34 mouse cellular contexts compared by ENCODE assay signal in genomic region chr6:71243258-71243657, GRCm38 (mm10). TPM values are rescaled to one million over a fixed set of nuclear protein-coding genes. Genes with fewer than 3 reads are reported as not detected.
DNase-seq lines count a peak whose midpoint lies in the region; ATAC-seq and TF ChIP-seq lines count a peak whose summit lies in the region.
"Had no signal": no experiment of that assay in that cellular context is flagged by ENCODE, and none has a peak within 500 bp of the region (broad histone marks: within the 10 kb centered on the region; RNA-seq: fewer than 3 reads in every experiment).

No protein-coding gene starts in this region.

- H3K27me3 ChIP-seq in heart, adult 2 months (ENCODE audit: control insufficient read depth, insufficient read depth, low read length): no peaks in the 10 kb centered on the region
- H3K27me3 ChIP-seq in liver, adult 2 months (ENCODE audit: control insufficient read depth, insufficient read depth, low read length): no peaks in the 10 kb centered on the region
- no peaks in the 10 kb centered on the region for H3K27me3 ChIP-seq in liver, embryonic 12.5 days (replicated peaks)
- H3K27me3 ChIP-seq in stomach, postnatal 0 days (ENCODE audit: control insufficient read depth, insufficient read depth, low read length): no peaks in the 10 kb centered on the region
- H3K27me3 ChIP-seq in forebrain, embryonic 14.5 days (replicated peaks; ENCODE audit: control insufficient read depth, insufficient read depth, low read length): no peaks in the 10 kb centered on the region
- H3K27me3 ChIP-seq: embryonic facial prominence, embryonic 15.5 days; forebrain, embryonic 13.5 days; heart, embryonic 13.5 days; hindbrain, embryonic 15.5 days; limb, embryonic 15.5 days; midbrain, embryonic 12.5 days; neural tube, embryonic 12.5 days; stomach, embryonic 15.5 days had no signal

- peaks cover 2% of the 10 kb centered on the region; the same call in 1 of the 2 replicates for H3K36me3 ChIP-seq in heart, adult 2 months (ENCODE audit: control insufficient read depth, insufficient read depth, low read length)
- no peaks in the 10 kb centered on the region for H3K36me3 ChIP-seq in liver, adult 2 months (ENCODE audit: control insufficient read depth, insufficient read depth, low read length)
- no peaks in the 10 kb centered on the region for H3K36me3 ChIP-seq in liver, embryonic 12.5 days
- no peaks in the 10 kb centered on the region for H3K36me3 ChIP-seq in ES-E14 (ENCODE audit: control insufficient read depth, insufficient read depth, low read length, poor library complexity, severe bottlenecking)
- H3K36me3 ChIP-seq in stomach, postnatal 0 days (ENCODE audit: control insufficient read depth, insufficient read depth, low read length): no peaks in the 10 kb centered on the region
- no peaks in the 10 kb centered on the region for H3K36me3 ChIP-seq in forebrain, embryonic 14.5 days (ENCODE audit: control insufficient read depth, insufficient read depth, low read length)
- H3K36me3 ChIP-seq: embryonic facial prominence, embryonic 10.5 days; embryonic facial prominence, embryonic 15.5 days; hindbrain, embryonic 10.5 days; hindbrain, embryonic 15.5 days; limb, embryonic 10.5 days; limb, embryonic 15.5 days; midbrain, embryonic 12.5 days; neural tube, embryonic 12.5 days; stomach, embryonic 15.5 days had no signal

- no peak overlapping the region for H3K4me2 ChIP-seq in liver, embryonic 12.5 days
- H3K4me2 ChIP-seq in stomach, postnatal 0 days (replicated peaks; ENCODE audit: low read depth): no peak overlapping the region
- no peak overlapping the region for H3K4me2 ChIP-seq in forebrain, embryonic 14.5 days (ENCODE audit: low read length)
- H3K4me2 ChIP-seq: embryonic facial prominence, embryonic 15.5 days; forebrain, embryonic 13.5 days; heart, embryonic 13.5 days; hindbrain, embryonic 15.5 days; limb, embryonic 15.5 days; midbrain, embryonic 12.5 days; neural tube, embryonic 12.5 days; stomach, embryonic 15.5 days had no signal

- peaks cover 4% of the 10 kb centered on the region; the same call in 1 of the 2 replicates for H3K4me1 ChIP-seq in heart, adult 2 months (ENCODE audit: control insufficient read depth, insufficient read depth, low read length)
- peaks cover 5% of the 10 kb centered on the region; the same call in 1 of the 2 replicates for H3K4me1 ChIP-seq in liver, adult 2 months (ENCODE audit: control insufficient read depth, insufficient read depth, low read length)
- no peaks in the 10 kb centered on the region for H3K4me1 ChIP-seq in liver, embryonic 12.5 days
- H3K4me1 ChIP-seq in ES-E14 (ENCODE audit: control insufficient read depth in 2 of 2, insufficient read depth in 2 of 2, low read length in 2 of 2, poor library complexity in 1 of 2): no peaks in the 10 kb centered on the region; a peak in 1 of 4 replicates
- H3K4me1 ChIP-seq in stomach, postnatal 0 days (replicated peaks; ENCODE audit: control insufficient read depth, insufficient read depth): no peaks in the 10 kb centered on the region
- H3K4me1 ChIP-seq in forebrain, embryonic 14.5 days (ENCODE audit: control insufficient read depth, insufficient read depth, low read length): no peaks in the 10 kb centered on the region
- H3K4me1 ChIP-seq: embryonic facial prominence, embryonic 10.5 days; embryonic facial prominence, embryonic 15.5 days; forebrain, embryonic 13.5 days; hindbrain, embryonic 10.5 days; hindbrain, embryonic 15.5 days; limb, embryonic 15.5 days; megakaryocyte, embryonic 14.5 days; midbrain, embryonic 12.5 days; neural tube, embryonic 12.5 days; stomach, embryonic 15.5 days had no signal

- H3K9me3 ChIP-seq in liver, embryonic 12.5 days (replicated peaks): no peaks in the 10 kb centered on the region
- H3K9me3 ChIP-seq in ES-E14 (ENCODE audit: control insufficient read depth, insufficient read depth, low read depth, low read length): no peaks in the 10 kb centered on the region
- H3K9me3 ChIP-seq in stomach, postnatal 0 days (ENCODE audit: control insufficient read depth, low read length): no peaks in the 10 kb centered on the region
- H3K9me3 ChIP-seq in forebrain, embryonic 14.5 days (replicated peaks; ENCODE audit: control insufficient read depth, low read length): no peaks in the 10 kb centered on the region
- H3K9me3 ChIP-seq: embryonic facial prominence, embryonic 10.5 days; embryonic facial prominence, embryonic 15.5 days; forebrain, embryonic 13.5 days; hindbrain, embryonic 10.5 days; hindbrain, embryonic 15.5 days; limb, embryonic 10.5 days; limb, embryonic 15.5 days; midbrain, embryonic 12.5 days; neural tube, embryonic 12.5 days; stomach, embryonic 15.5 days had no signal

- no peak overlapping the region for H3K4me3 ChIP-seq in heart, adult 2 months
- no peak overlapping the region for H3K4me3 ChIP-seq in liver, adult 2 months (ENCODE audit: insufficient read depth, low read depth, low read length)
- no peak overlapping the region for H3K4me3 ChIP-seq in liver, embryonic 12.5 days
- H3K4me3 ChIP-seq in ES-E14 (ENCODE audit: insufficient read depth in 1 of 2, low read depth in 1 of 2, low read length in 2 of 2, poor library complexity in 1 of 2, severe bottlenecking in 1 of 2): no peak overlapping the region
- H3K4me3 ChIP-seq in stomach, postnatal 0 days (ENCODE audit: low read depth, low read length): no peak overlapping the region
- no peak overlapping the region for H3K4me3 ChIP-seq in forebrain, embryonic 14.5 days (ENCODE audit: low read depth, low read length)
- H3K4me3 ChIP-seq: embryonic facial prominence, embryonic 10.5 days; embryonic facial prominence, embryonic 15.5 days; forebrain, embryonic 13.5 days; heart, embryonic 13.5 days; hindbrain, embryonic 10.5 days; hindbrain, embryonic 15.5 days; limb, embryonic 10.5 days; limb, embryonic 15.5 days; midbrain, embryonic 12.5 days; myocyte; neural tube, embryonic 12.5 days; stomach, embryonic 15.5 days had no signal

- TF ChIP-seq EP300 in heart, adult 2 months (IDR thresholded peaks at IDR 0.05; ENCODE audit: insufficient read depth, low read depth, low read length): no peak
- no peak for TF ChIP-seq EP300 in stomach, postnatal 0 days (optimal IDR thresholded peaks at IDR 0.05)

- H3K27ac ChIP-seq in heart, adult 2 months: no peak overlapping the region
- no peak overlapping the region for H3K27ac ChIP-seq in liver, adult 2 months (replicated peaks; ENCODE audit: insufficient read depth, low read depth, low read length)
- no peak overlapping the region for H3K27ac ChIP-seq in liver, embryonic 12.5 days
- no peak overlapping the region for H3K27ac ChIP-seq in ES-E14 (ENCODE audit: insufficient read depth, low read depth, low read length, poor library complexity, severe bottlenecking)
- H3K27ac ChIP-seq in stomach, postnatal 0 days (replicated peaks): no peak overlapping the region
- no peak overlapping the region for H3K27ac ChIP-seq in forebrain, embryonic 14.5 days (ENCODE audit: low read depth, low read length)
- H3K27ac ChIP-seq: embryonic facial prominence, embryonic 10.5 days; embryonic facial prominence, embryonic 15.5 days; forebrain, embryonic 13.5 days; hindbrain, embryonic 10.5 days; hindbrain, embryonic 15.5 days; limb, embryonic 10.5 days; limb, embryonic 15.5 days; midbrain, embryonic 12.5 days; neural tube, embryonic 12.5 days; stomach, embryonic 15.5 days had no signal

- in situ Hi-C loops in ES-E14 (cut with MboI; ENCODE audit: low sequenced_read_pairs in 2 of 2, unreplicated experiment in 2 of 2): no loop called here

- intact Hi-C loops in heart, adult 2 months (cut with DNase I): loop anchor here (5.0 kb wide), 1 partner anchor 154 kb away; no protein-coding TSS in a partner anchor

- WGBS in heart, adult 2 months: 79% methylated on average over 3 of the region's 3 CpGs
- WGBS in liver, adult 2 months: 81% methylated on average over 3 of the region's 3 CpGs
- WGBS in liver, embryonic 12.5 days (ENCODE audit: insufficient replicate concordance): 69% methylated on average over 3 of the region's 3 CpGs
- 86% methylated on average over 3 of the region's 3 CpGs for WGBS in stomach, postnatal 0 days
- WGBS in forebrain, embryonic 14.5 days: 89% methylated on average over 3 of the region's 3 CpGs

- H3K9ac ChIP-seq in heart, adult 2 months (ENCODE audit: low read depth, low read length): no peak overlapping the region
- no peak overlapping the region for H3K9ac ChIP-seq in liver, adult 2 months (ENCODE audit: low read depth, low read length)
- H3K9ac ChIP-seq in liver, embryonic 12.5 days: no peak overlapping the region
- H3K9ac ChIP-seq in ES-E14 (ENCODE audit: insufficient read depth, low read depth, low read length, poor library complexity, severe bottlenecking): no peak overlapping the region
- H3K9ac ChIP-seq in stomach, postnatal 0 days (ENCODE audit: low read length): no peak overlapping the region
- no peak overlapping the region for H3K9ac ChIP-seq in forebrain, embryonic 14.5 days (ENCODE audit: low read length)
- H3K9ac ChIP-seq: embryonic facial prominence, embryonic 15.5 days; forebrain, embryonic 13.5 days; heart, embryonic 13.5 days; hindbrain, embryonic 15.5 days; limb, embryonic 15.5 days; midbrain, embryonic 12.5 days; neural tube, embryonic 12.5 days; stomach, embryonic 15.5 days had no signal

- ATAC-seq in liver, embryonic 12.5 days: no peak
- no peak for ATAC-seq in stomach, postnatal 0 days (ENCODE audit: low FRiP score, low TSS enrichment)
- ATAC-seq in forebrain, embryonic 14.5 days: no peak
- ATAC-seq: forebrain, embryonic 13.5 days had no signal

- no peaks in the 10 kb centered on the region for H3K79me2 ChIP-seq in heart, adult 2 months (replicated peaks; ENCODE audit: control insufficient read depth, insufficient read depth, low read length)
- no peaks in the 10 kb centered on the region for H3K79me2 ChIP-seq in liver, adult 2 months (ENCODE audit: control insufficient read depth, insufficient read depth, low read length)

- no peak for DNase-seq in heart, adult 2 months
- DNase-seq in heart, postnatal 4 days: no peak
- peak; percentile 20 for DNase-seq in liver, adult 2 months (ENCODE audit: extremely low read depth, low read depth, low spot score)
- DNase-seq in ES-E14 (ENCODE audit: low read depth, low spot score): no peak
- DNase-seq in stomach, postnatal 0 days (ENCODE audit: low spot score): no peak
- DNase-seq in lung, postnatal 36 days: no peak
- DNase-seq in forebrain, embryonic 14.5 days (ENCODE audit: low spot score): no peak
- DNase-seq: B cell, adult 2 months; cerebellum, adult 8-10 months; cerebellum, postnatal 25 days; heart, postnatal 10 days; kidney, adult 8-10 months; kidney, postnatal 14 days; lung, postnatal 4 days; retina, postnatal 1 day; right cerebral cortex, postnatal 14 days; thymus, postnatal 14 days had no signal

- TF ChIP-seq CTCF in heart, adult 2 months (IDR thresholded peaks at IDR 0.05): peak; percentile 53
- TF ChIP-seq CTCF in liver, adult 2 months (IDR thresholded peaks at IDR 0.05; ENCODE audit: low read depth, low read length): peak; percentile 4; the same call in 1 of the 2 replicates
- TF ChIP-seq CTCF in stomach, postnatal 0 days (IDR thresholded peaks at IDR 0.05; ENCODE audit: low read depth): peak; percentile 18; the same call in 1 of the 2 replicates

- TF ChIP-seq POLR2A in heart, adult 2 months (IDR thresholded peaks at IDR 0.05; ENCODE audit: insufficient read depth, low read depth, low read length): no peak
- TF ChIP-seq POLR2A in liver, adult 2 months (IDR thresholded peaks at IDR 0.05; ENCODE audit: extremely low read depth, insufficient read depth, low read length): no peak

RNA-seq across cellular contexts. Expression of gene Krcc1, which starts 28.2 kb away (rescaled TPM):
- total RNA-seq in heart, adult 2 months (2021): 10 to 100 TPM; 56.1 to 63.5 TPM
- polyA plus RNA-seq in heart, adult 2 months (2012; rRNA removed): 10.2 and 16.3 TPM in 2 replicates
- total RNA-seq in heart, postnatal 4 days (2021): 10 to 100 TPM; 55.9 to 61.1 TPM
- 52.7 and 56.6 TPM in 2 replicates for total RNA-seq in liver, adult 2 months (2014; rRNA removed)
- polyA plus RNA-seq in liver, adult 2 months (2012; rRNA removed): 9.0 and 9.5 TPM in 2 replicates
- polyA plus RNA-seq in liver, embryonic 12.5 days (2016; fragmentation: Nextera tagmentation; extraction: Ambion mirVana): 22.9 and 23.4 TPM in 2 replicates
- total RNA-seq in ES-E14 (2012; rRNA removed): 13.2 and 19.2 TPM in 2 replicates
- polyA plus RNA-seq in stomach, postnatal 0 days (2015; fragmentation: Nextera tagmentation; extraction: Ambion mirVana): 79.1 and 79.7 TPM in 2 replicates
- polyA plus RNA-seq in forebrain, embryonic 14.5 days (2014; fragmentation: Nextera tagmentation; extraction: Ambion mirVana): 23.6 and 24.2 TPM in 2 replicates

RNA-seq across cellular contexts. Expression of gene Fabp1, which starts 43.6 kb away (rescaled TPM):
- not detected for total RNA-seq in heart, adult 2 months (2021)
- polyA plus RNA-seq in heart, adult 2 months (2012; rRNA removed): 2.2 TPM in 1 of 2 replicates, not detected in the other
- not detected for total RNA-seq in heart, postnatal 4 days (2021)
- 4,448 and 10,515 TPM in 2 replicates for total RNA-seq in liver, adult 2 months (2014; rRNA removed)
- polyA plus RNA-seq in liver, adult 2 months (2012; rRNA removed): 1,879 and 1,952 TPM in 2 replicates
- 109 and 117 TPM in 2 replicates for polyA plus RNA-seq in liver, embryonic 12.5 days (2016; fragmentation: Nextera tagmentation; extraction: Ambion mirVana)
- total RNA-seq in ES-E14 (2012; rRNA removed): not detected in 2 replicates
- 208 and 210 TPM in 2 replicates for polyA plus RNA-seq in stomach, postnatal 0 days (2015; fragmentation: Nextera tagmentation; extraction: Ambion mirVana)
- polyA plus RNA-seq in forebrain, embryonic 14.5 days (2014; fragmentation: Nextera tagmentation; extraction: Ambion mirVana): not detected in 2 replicates
- total RNA-seq: heart, adult 8-10 months; heart, postnatal 10 days; layer of hippocampus, postnatal 14 days; midbrain, postnatal 0 days had no signal
- polyA plus RNA-seq: embryonic facial prominence, embryonic 10.5 days; forebrain, embryonic 13.5 days; hindbrain, embryonic 10.5 days; limb, embryonic 10.5 days; midbrain, embryonic 12.5 days; midbrain, postnatal 0 days; myocyte; neural tube, embryonic 12.5 days had no signal

Comparison
In these comparisons a context has a peak if more than half of its experiments do, and no peak if none do; other contexts are left out.
1. RNA of gene Fabp1, which starts 43.6 kb away (polyA plus RNA-seq): 1,879 to 1,952 TPM in liver, adult 2 months, 208 to 210 TPM in stomach, postnatal 0 days and 109 to 117 TPM in liver, embryonic 12.5 days; 2.2 TPM in heart, adult 2 months and not detected in forebrain, embryonic 14.5 days; every median in the first group is over 10 times any median in the second.
2. Peak in every context shown above with its lines, with median percentiles within 50 percentile points of each other: CTCF ChIP-seq.